Mouse (Mus musculus) neural tube, embryonic 11.5 days (tissue): ENCODE measurements around the gene Mllt10. TPM values are rescaled to one million over a fixed set of nuclear protein-coding genes. Genes with fewer than 3 reads are reported as not detected.

Source experiments
- ATAC-seq: fragments of 200-750 bp; cut with Nextera tagmentation; 2 replicates; pipeline ENCODE4 v1.8.0; 2017; ENCODE audit warnings: moderate number of reproducible peaks, mild to moderate bottlenecking, moderate TSS enrichment, moderate library complexity; ENCODE audit not compliant: insufficient read depth, low FRiP score, low TSS enrichment
- DNase-seq: peaks from one replicate; pipeline ENCODE4 v3.0.0-alpha.2; 2015; ENCODE audit warnings: low spot score
- H3K27ac ChIP-seq: fragments of 300-500 bp; sonication (generic); 2 replicates; pipeline ENCODE4 v1.5.1; 2014; ENCODE audit warnings: low read depth, mild to moderate bottlenecking, low read length
- H3K27me3 ChIP-seq: fragments of 300-500 bp; sonication (generic); 2 replicates; pipeline ENCODE4 v1.6.1; 2014; ENCODE audit warnings: mild to moderate bottlenecking, low read length, mixed read lengths; ENCODE audit not compliant: control insufficient read depth, insufficient read depth
- H3K36me3 ChIP-seq: fragments of 300-500 bp; sonication (generic); 2 replicates; pipeline ENCODE4 v1.6.1; 2014; ENCODE audit warnings: mild to moderate bottlenecking, low read length, moderate library complexity, mixed read lengths; ENCODE audit not compliant: control insufficient read depth, insufficient read depth
- H3K4me1 ChIP-seq: fragments of 300-500 bp; sonication (generic); 2 replicates; pipeline ENCODE4 v1.6.1; 2014; ENCODE audit warnings: low read length, mixed read lengths; ENCODE audit not compliant: control insufficient read depth, insufficient read depth
- H3K4me2 ChIP-seq: fragments of 300-500 bp; sonication (generic); 2 replicates; pipeline ENCODE4 v1.6.1; 2014; ENCODE audit warnings: low read depth, mild to moderate bottlenecking, moderate library complexity
- H3K4me3 ChIP-seq: fragments of 300-500 bp; sonication (generic); 2 replicates; pipeline ENCODE4 v1.5.1; 2014; ENCODE audit warnings: low read depth, low read length
- H3K9ac ChIP-seq: fragments of 300-500 bp; sonication (generic); 2 replicates; pipeline ENCODE4 v1.6.1; 2014; ENCODE audit warnings: mild to moderate bottlenecking, low read length
- H3K9me3 ChIP-seq: fragments of 300-500 bp; sonication (generic); 2 replicates; pipeline ENCODE4 v1.6.1; 2016; ENCODE audit warnings: low read length; ENCODE audit not compliant: control insufficient read depth
- WGBS: fragments of 180-500 bp; shearing (Covaris S2); extraction: QIAGEN DNeasy Blood & Tissue Kit; methylation state at CpG from one replicate; pipeline ENCODE4 v1.1.7; 2014; 5-methylcytosine and 5-hydroxymethylcytosine counted together
- polyA plus RNA-seq: library from polyadenylated mRNA; unstranded; fragments of >200 nt; fragmentation: Nextera tagmentation; extraction: Ambion mirVana; gene quantifications from 2 replicates; pipeline ENCODE4 v1.2.1, GENCODE M21; 2014

Gene Mllt10
- polyA plus RNA-seq, 1 experiment from 2014 or later: 39.4 TPM

- Histone ChIP-seq H3K4me3 (peak overlapping the region; percentile 38), H3K27me3 (no peaks in the 10 kb centered on the region), H3K9ac (peak overlapping the region; percentile 91), H3K4me2 (peak overlapping the region; percentile 97), H3K4me1 (peaks cover 32% of the 10 kb centered on the region), H3K27ac (peak overlapping the region; percentile 74; the same call in 1 of the 2 replicates), H3K9me3 (no peaks in the 10 kb centered on the region), H3K36me3 (no peaks in the 10 kb centered on the region)
- DNase-seq (peak; percentile 81), ATAC-seq (no peak)
- under 1% methylated on average over 34 of the region's 34 CpGs for WGBS
Measured at GRCm38 (mm10) chr2:18031831-18032537, 23.1 kb upstream of the Mllt10 start.

- no peaks in the 10 kb centered on the region for H3K9me3 ChIP-seq
- H3K9ac ChIP-seq: 0 out of 2 replicates have a peak overlapping the region, but pooled peaks have one; percentile 37
- peaks cover 32% of the 10 kb centered on the region for H3K4me1 ChIP-seq
- 38% methylated on average over 5 of the region's 5 CpGs for WGBS
- H3K4me3 ChIP-seq: peak overlapping the region; percentile 38; the same call in 1 of the 2 replicates
- H3K36me3 ChIP-seq: no peaks in the 10 kb centered on the region
- no peaks in the 10 kb centered on the region for H3K27me3 ChIP-seq
- H3K27ac ChIP-seq: no peak overlapping the region; the same call in none of the 2 replicates
- ATAC-seq (no peak), DNase-seq (no peak)
- H3K4me2 ChIP-seq: peak overlapping the region; percentile 97
Measured at GRCm38 (mm10) chr2:18032538-18032895, 22.5 kb upstream of the Mllt10 start.

- 38% methylated on average over 10 of the region's 10 CpGs for WGBS
- Histone ChIP-seq H3K27ac (peak overlapping the region; percentile 68), H3K4me2 (peak overlapping the region; percentile 97), H3K27me3 (no peaks in the 10 kb centered on the region), H3K9me3 (no peaks in the 10 kb centered on the region), H3K36me3 (no peaks in the 10 kb centered on the region), H3K9ac (peak overlapping the region; percentile 37), H3K4me1 (peaks cover 32% of the 10 kb centered on the region), H3K4me3 (no peak overlapping the region)
- ATAC-seq (no peak), DNase-seq (peak; percentile 46)
Measured at GRCm38 (mm10) chr2:18033166-18034108, 21.6 kb upstream of the Mllt10 start.

GRCm38 (mm10) chr2:18034371-18035250 lies 20.4 kb upstream of the Mllt10 start:
- no peak overlapping the region for H3K4me2 ChIP-seq
- no peak overlapping the region for H3K4me3 ChIP-seq
- no peak overlapping the region for H3K9ac ChIP-seq

GRCm38 (mm10) chr2:18037491-18037890 lies 17.5 kb upstream of the Mllt10 start, which contains the start of gene A930004D18Rik:
Gene A930004D18Rik, minus strand, starts transcription at chr2:18037737.
- H3K4me2 ChIP-seq: no peak within 1 kb of the TSS
- DNase-seq: no peak

More at GRCm38 (mm10) chr2:18034371-18035250, 20.4 kb upstream of the Mllt10 start:
- DNase-seq (no peak), ATAC-seq (no peak)
- H3K27me3 ChIP-seq: no peaks in the 10 kb centered on the region
- H3K9me3 ChIP-seq: no peaks in the 10 kb centered on the region
- peak overlapping the region; percentile 68 for H3K27ac ChIP-seq
- WGBS: 50% methylated on average over 10 of the region's 10 CpGs
- H3K36me3 ChIP-seq: no peaks in the 10 kb centered on the region
- H3K4me1 ChIP-seq: peaks cover 39% of the 10 kb centered on the region

GRCm38 (mm10) chr2:18038141-18038752 lies 16.8 kb upstream of the Mllt10 start:
- H3K4me3 ChIP-seq: no peak overlapping the region
- no peak overlapping the region for H3K9ac ChIP-seq
- peaks cover 52% of the 10 kb centered on the region for H3K4me1 ChIP-seq
- ATAC-seq: no peak
- 41% methylated on average over 3 of the region's 3 CpGs for WGBS
- H3K27ac ChIP-seq: no peak overlapping the region
- no peaks in the 10 kb centered on the region for H3K27me3 ChIP-seq
- H3K9me3 ChIP-seq: no peaks in the 10 kb centered on the region
- no peaks in the 10 kb centered on the region for H3K36me3 ChIP-seq
- DNase-seq: no peak
- H3K4me2 ChIP-seq: no peak overlapping the region

More at GRCm38 (mm10) chr2:18037491-18037890, 17.5 kb upstream of the Mllt10 start, which contains the start of gene A930004D18Rik:
- Histone ChIP-seq H3K36me3 (no peaks in the 10 kb centered on the region), H3K4me1 (peaks cover 53% of the 10 kb centered on the region), H3K27ac (no peak within 1 kb of the TSS), H3K9me3 (no peaks in the 10 kb centered on the region), H3K4me3 (no peak within 1 kb of the TSS), H3K9ac (no peak within 1 kb of the TSS), H3K27me3 (no peaks in the 10 kb centered on the region)
- ATAC-seq: no peak
- WGBS: 72% methylated on average over 2 of the region's 2 CpGs

GRCm38 (mm10) chr2:18038895-18039371 lies 16.1 kb upstream of the Mllt10 start:
- no peaks in the 10 kb centered on the region for H3K27me3 ChIP-seq
- peak overlapping the region; percentile 34; the same call in 1 of the 2 replicates for H3K4me3 ChIP-seq

More at GRCm38 (mm10) chr2:18038895-18039371, 16.1 kb upstream of the Mllt10 start:
- Histone ChIP-seq H3K36me3 (no peaks in the 10 kb centered on the region), H3K27ac (peak overlapping the region; percentile 96), H3K4me1 (peaks cover 46% of the 10 kb centered on the region), H3K9me3 (no peaks in the 10 kb centered on the region), H3K9ac (peak overlapping the region; percentile 90), H3K4me2 (peak overlapping the region; percentile 84)
- DNase-seq: peak; percentile 51
- 16% methylated on average over 10 of the region's 10 CpGs for WGBS
- ATAC-seq: no peak
